Mouse (Mus musculus) limb, embryonic 11.5 days (tissue): ENCODE measurements around the gene Hoxb4. TPM values are rescaled to one million over a fixed set of nuclear protein-coding genes. Genes with fewer than 3 reads are reported as not detected.
A peak's percentile ranks its signal among the peaks of the same experiment; 100 is the strongest.

Source experiments
- ATAC-seq: fragments of 200-750 bp; cut with Nextera tagmentation; 2 replicates; pipeline ENCODE4 v1.8.0; 2017; ENCODE audit warnings: low read depth; ENCODE audit not compliant: insufficient number of reproducible peaks, low FRiP score, low TSS enrichment
- DNase-seq: peaks from one replicate; pipeline ENCODE4 v3.0.0-alpha.2; 2015; ENCODE audit warnings: low spot score
- H3K27ac ChIP-seq: fragments of 300-500 bp; sonication (generic); replicated peaks from 2 replicates; pipeline ENCODE4 v1.5.1; 2014; ENCODE audit warnings: low read depth, mild to moderate bottlenecking, low read length
- H3K27me3 ChIP-seq: fragments of 300-500 bp; sonication (generic); 2 replicates; pipeline ENCODE4 v1.6.1; 2014; ENCODE audit warnings: mild to moderate bottlenecking, low read length, mixed read lengths; ENCODE audit not compliant: control insufficient read depth, insufficient read depth
- H3K36me3 ChIP-seq: fragments of 300-500 bp; sonication (generic); 2 replicates; pipeline ENCODE4 v1.6.1; 2014; ENCODE audit warnings: mild to moderate bottlenecking, low read length, moderate library complexity, mixed read lengths; ENCODE audit not compliant: control insufficient read depth, insufficient read depth
- H3K4me1 ChIP-seq: fragments of 300-500 bp; sonication (generic); 2 replicates; pipeline ENCODE4 v1.6.1; 2014; ENCODE audit warnings: low read length, mixed read lengths; ENCODE audit not compliant: control insufficient read depth, insufficient read depth
- H3K4me2 ChIP-seq: fragments of 300-500 bp; sonication (generic); 2 replicates; pipeline ENCODE4 v1.6.1; 2014; ENCODE audit warnings: low read depth, mild to moderate bottlenecking, moderate library complexity; ENCODE audit not compliant: severe bottlenecking
- H3K4me3 ChIP-seq: fragments of 300-500 bp; sonication (generic); 2 replicates; pipeline ENCODE4 v1.5.1; 2014; ENCODE audit warnings: low read depth, low read length
- H3K9ac ChIP-seq: fragments of 300-500 bp; sonication (generic); 2 replicates; pipeline ENCODE4 v1.6.1; 2014; ENCODE audit warnings: mild to moderate bottlenecking, low read length
- H3K9me3 ChIP-seq: fragments of 300-500 bp; sonication (generic); 2 replicates; pipeline ENCODE4 v1.6.1; 2016; ENCODE audit warnings: low read length; ENCODE audit not compliant: control insufficient read depth
- WGBS: fragments of 180-500 bp; shearing (Covaris S2); extraction: QIAGEN DNeasy Blood & Tissue Kit; methylation state at CpG from one replicate; pipeline ENCODE4 v1.1.7; 2014; 5-methylcytosine and 5-hydroxymethylcytosine counted together
- polyA plus RNA-seq: library from polyadenylated mRNA; unstranded; fragments of >200 nt; fragmentation: Nextera tagmentation; extraction: Ambion mirVana; gene quantifications from 2 replicates; pipeline ENCODE4 v1.2.1, GENCODE M21; 2014

Gene Hoxb4
- polyA plus RNA-seq, 1 experiment from 2014 or later, result 0.45 TPM

GRCm38 (mm10) chr11:96282795-96283430 lies 35.2 kb upstream of the Hoxb4 start:
- DNase-seq (peak; percentile 81), ATAC-seq (no peak)
- Histone ChIP-seq H3K27me3 (peaks cover 80% of the 10 kb centered on the region), H3K9me3 (no peaks in the 10 kb centered on the region), H3K4me1 (peaks cover 17% of the 10 kb centered on the region; the same call in 1 of the 2 replicates), H3K27ac (no peak overlapping the region), H3K4me3 (peak overlapping the region; percentile 18), H3K4me2 (peak overlapping the region; percentile 64), H3K9ac (peak overlapping the region; percentile 23; the same call in 1 of the 2 replicates), H3K36me3 (no peaks in the 10 kb centered on the region)
- WGBS, result under 1% methylated on average over 49 of the region's 49 CpGs

DNA sequence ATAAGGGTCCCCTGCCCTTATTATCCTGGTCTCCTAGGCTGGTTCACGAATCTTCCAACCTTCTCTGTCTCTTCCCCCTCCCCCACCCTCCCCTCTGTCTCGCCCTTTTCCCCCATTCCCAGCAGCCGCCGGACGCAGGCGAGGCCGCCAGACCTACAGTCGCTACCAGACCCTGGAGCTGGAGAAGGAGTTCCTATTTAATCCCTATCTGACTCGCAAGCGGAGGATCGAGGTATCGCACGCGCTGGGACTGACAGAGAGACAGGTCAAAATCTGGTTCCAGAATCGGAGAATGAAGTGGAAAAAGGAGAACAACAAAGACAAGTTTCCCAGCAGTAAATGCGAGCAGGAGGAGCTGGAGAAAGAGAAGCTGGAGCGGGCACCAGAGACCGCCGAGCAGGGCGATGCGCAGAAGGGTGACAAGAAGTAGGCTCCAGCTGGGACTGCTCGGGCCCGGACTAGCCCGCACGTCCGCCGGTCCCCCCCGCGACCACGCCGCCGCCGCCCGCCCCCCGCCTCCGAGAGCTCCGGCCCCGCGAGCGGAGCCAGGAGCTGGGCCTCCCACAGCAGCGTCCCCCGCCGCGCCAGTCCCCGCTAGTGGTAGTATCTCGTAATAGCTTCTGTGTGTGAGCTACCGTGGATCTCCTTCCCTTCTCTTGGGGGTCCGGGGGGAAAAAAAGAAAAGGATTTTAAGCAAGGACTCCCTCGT lies 33.9 kb upstream of the Hoxb4 start:
- no peak for ATAC-seq
- under 1% methylated on average over 49 of the region's 49 CpGs for WGBS
- Histone ChIP-seq H3K27ac (peak overlapping the region; percentile 22; the same call in 1 of the 2 replicates), H3K36me3 (no peaks in the 10 kb centered on the region), H3K4me1 (peaks cover 17% of the 10 kb centered on the region; the same call in 1 of the 2 replicates), H3K9me3 (no peaks in the 10 kb centered on the region), H3K9ac (peak overlapping the region; percentile 56), H3K4me2 (peak overlapping the region; percentile 64), H3K27me3 (peaks cover 81% of the 10 kb centered on the region), H3K4me3 (peak overlapping the region; percentile 31)
- DNase-seq, result no peak

GRCm38 (mm10) chr11:96284774-96285734 lies 33.0 kb upstream of the Hoxb4 start:
- peak; percentile 67; the same call in 1 of the 2 replicates for ATAC-seq
- Histone ChIP-seq H3K4me2 (peak overlapping the region; percentile 64), H3K4me1 (peaks cover 17% of the 10 kb centered on the region; the same call in 1 of the 2 replicates)

GRCm38 (mm10) chr11:96285771-96286738 lies 32.0 kb upstream of the Hoxb4 start, which contains the start of gene Hoxb7:
Gene Hoxb7 (plus strand): TSS chr11:96286623.
- H3K9ac ChIP-seq, result peak within 1 kb of the TSS; percentile 46
- no peak for DNase-seq
- no peak; the same call in 1 of the 2 replicates for ATAC-seq
- no peak within 1 kb of the TSS; the same call in 1 of the 2 replicates for H3K27ac ChIP-seq
- no peaks in the 10 kb centered on the region for H3K9me3 ChIP-seq
- H3K4me3 ChIP-seq, result peak within 1 kb of the TSS; percentile 35
- no peaks in the 10 kb centered on the region for H3K36me3 ChIP-seq
- peaks cover 17% of the 10 kb centered on the region; the same call in 1 of the 2 replicates for H3K4me1 ChIP-seq
- peaks cover 75% of the 10 kb centered on the region for H3K27me3 ChIP-seq
- WGBS, result under 1% methylated on average over 43 of the region's 43 CpGs
- peak within 1 kb of the TSS; percentile 64 for H3K4me2 ChIP-seq

More at GRCm38 (mm10) chr11:96284774-96285734, 33.0 kb upstream of the Hoxb4 start:
- Histone ChIP-seq H3K27me3 (peaks cover 77% of the 10 kb centered on the region), H3K27ac (no peak overlapping the region), H3K9ac (peak overlapping the region; percentile 56), H3K4me3 (peak overlapping the region; percentile 35), H3K36me3 (no peaks in the 10 kb centered on the region), H3K9me3 (no peaks in the 10 kb centered on the region)
- peak; percentile 79 for DNase-seq
- under 1% methylated on average over 37 of the region's 37 CpGs for WGBS

DNA sequence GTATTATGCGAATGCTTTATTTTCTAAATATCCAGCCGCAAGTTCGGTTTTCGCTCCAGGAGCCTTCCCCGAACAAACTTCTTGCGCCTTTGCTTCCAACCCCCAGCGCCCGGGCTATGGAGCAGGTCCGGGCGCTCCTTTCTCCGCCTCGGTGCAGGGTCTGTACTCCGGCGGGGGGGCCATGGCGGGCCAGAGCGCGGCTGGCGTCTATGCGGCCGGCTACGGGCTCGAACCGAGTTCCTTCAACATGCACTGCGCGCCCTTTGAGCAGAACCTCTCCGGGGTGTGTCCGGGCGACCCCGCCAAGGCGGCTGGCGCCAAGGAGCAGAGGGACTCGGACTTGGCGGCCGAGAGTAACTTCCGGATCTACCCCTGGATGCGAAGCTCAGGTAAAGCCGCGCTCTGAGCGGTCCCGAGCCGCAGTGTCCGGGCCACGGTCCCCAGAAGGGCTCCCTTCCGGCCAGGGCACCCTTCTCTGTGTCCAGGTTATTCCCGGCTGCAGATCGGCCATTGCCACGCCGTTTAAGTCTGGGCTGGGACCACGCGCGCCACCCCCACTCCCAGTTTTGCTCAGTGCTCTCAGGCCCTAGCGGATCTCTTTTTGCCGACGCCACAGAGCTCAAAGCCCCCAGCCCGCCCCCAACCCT lies 31.2 kb upstream of the Hoxb4 start:
- ATAC-seq (no peak), DNase-seq (no peak)
- Histone ChIP-seq H3K4me1 (peaks cover 14% of the 10 kb centered on the region; the same call in 1 of the 2 replicates), H3K36me3 (no peaks in the 10 kb centered on the region), H3K9me3 (no peaks in the 10 kb centered on the region), H3K4me3 (peak overlapping the region; percentile 35), H3K27ac (no peak overlapping the region; the same call in 1 of the 2 replicates), H3K9ac (peak overlapping the region; percentile 46), H3K4me2 (peak overlapping the region; percentile 64), H3K27me3 (peaks cover 73% of the 10 kb centered on the region)
- WGBS, result under 1% methylated on average over 55 of the region's 55 CpGs

DNA sequence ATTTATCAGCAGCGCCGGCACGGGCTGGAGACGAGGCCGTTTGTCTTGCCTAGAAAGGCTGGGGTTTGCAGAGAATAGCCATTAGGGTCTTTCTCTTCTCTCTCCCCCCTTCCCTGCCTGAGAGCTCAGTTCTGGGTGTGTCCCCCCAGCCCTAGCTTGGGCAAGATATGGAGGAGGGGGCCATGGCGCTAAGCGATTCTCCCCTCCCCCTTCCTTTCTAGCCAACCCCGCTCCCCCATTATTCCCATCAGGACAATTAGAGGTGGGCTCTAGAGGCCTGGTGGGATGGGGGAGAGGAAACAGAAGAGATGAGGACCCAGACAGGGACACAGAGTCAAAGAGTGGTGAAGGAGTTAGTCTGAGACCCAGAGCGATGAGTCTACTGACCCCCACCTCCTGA lies 30.7 kb upstream of the Hoxb4 start:
- Histone ChIP-seq H3K9ac (peak overlapping the region; percentile 46; the same call in 1 of the 2 replicates), H3K4me2 (peak overlapping the region; percentile 64), H3K36me3 (no peaks in the 10 kb centered on the region), H3K27me3 (peaks cover 75% of the 10 kb centered on the region), H3K27ac (no peak overlapping the region; the same call in 1 of the 2 replicates), H3K9me3 (no peaks in the 10 kb centered on the region), H3K4me3 (peak overlapping the region; percentile 35), H3K4me1 (peaks cover 14% of the 10 kb centered on the region; the same call in 1 of the 2 replicates)
- 0% methylated on average over 9 of the region's 9 CpGs for WGBS
- ATAC-seq (no peak), DNase-seq (no peak)
